Mouse (Mus musculus) ovary, adult 18-20 months (tissue): ENCODE measurements around the gene Atn1.
"Not testable (repeated sequence)": the region's sequence is repeated elsewhere in the genome, so short reads cannot be mapped to it uniquely, and the experiment has no call there.

Experiments
- DNase-seq: peaks from one replicate; pipeline ENCODE4 v3.0.0; 2022; ENCODE audit warnings: low spot score, mixed read lengths

Gene Atn1

DNA sequence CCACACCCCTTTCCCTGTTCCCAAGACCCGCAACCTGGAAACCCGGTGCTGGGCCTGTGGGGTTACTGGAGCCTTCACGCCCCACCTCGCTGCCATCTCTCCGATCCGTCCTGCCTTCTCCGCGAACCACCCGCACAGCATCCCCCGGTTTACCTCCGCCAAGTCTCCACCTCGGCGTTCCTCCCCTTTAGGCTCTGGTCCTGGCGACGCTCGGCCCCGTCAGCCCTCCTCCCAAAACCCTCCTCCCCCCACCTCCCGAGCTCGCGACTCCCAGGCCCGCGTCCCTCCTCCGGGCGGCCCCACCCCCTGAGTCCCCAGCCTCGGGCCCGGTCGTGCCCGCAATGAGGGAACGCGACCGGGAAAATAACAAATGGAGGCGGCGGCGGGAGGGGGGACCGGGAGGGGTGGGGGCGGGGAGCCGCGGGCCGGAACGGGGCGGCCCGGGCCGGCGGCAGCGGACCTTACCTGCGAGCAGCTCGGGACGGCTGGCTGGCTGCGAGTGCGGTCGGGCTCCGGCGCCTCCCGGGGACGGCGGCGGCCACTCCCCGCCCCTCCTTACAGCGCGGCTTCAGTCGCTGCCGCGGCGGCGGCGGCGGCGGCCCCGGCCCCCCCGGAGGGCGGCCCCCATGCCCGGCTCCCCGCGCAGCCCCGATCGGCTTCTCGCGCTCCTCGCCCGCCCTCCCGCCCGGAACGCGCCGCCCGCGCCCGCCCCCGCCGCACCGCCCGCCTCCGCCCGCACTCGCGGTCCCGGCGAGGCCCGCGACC is at the start of gene Atn1, which contains the start of gene Gm45234:
Gene Atn1, minus strand, starts transcription at position 694 of the 765 bp plus-strand sequence.
Gene Gm45234, minus strand, starts transcription at position 191 of the 765 bp plus-strand sequence.
- peak; percentile 72 for DNase-seq

DNA sequence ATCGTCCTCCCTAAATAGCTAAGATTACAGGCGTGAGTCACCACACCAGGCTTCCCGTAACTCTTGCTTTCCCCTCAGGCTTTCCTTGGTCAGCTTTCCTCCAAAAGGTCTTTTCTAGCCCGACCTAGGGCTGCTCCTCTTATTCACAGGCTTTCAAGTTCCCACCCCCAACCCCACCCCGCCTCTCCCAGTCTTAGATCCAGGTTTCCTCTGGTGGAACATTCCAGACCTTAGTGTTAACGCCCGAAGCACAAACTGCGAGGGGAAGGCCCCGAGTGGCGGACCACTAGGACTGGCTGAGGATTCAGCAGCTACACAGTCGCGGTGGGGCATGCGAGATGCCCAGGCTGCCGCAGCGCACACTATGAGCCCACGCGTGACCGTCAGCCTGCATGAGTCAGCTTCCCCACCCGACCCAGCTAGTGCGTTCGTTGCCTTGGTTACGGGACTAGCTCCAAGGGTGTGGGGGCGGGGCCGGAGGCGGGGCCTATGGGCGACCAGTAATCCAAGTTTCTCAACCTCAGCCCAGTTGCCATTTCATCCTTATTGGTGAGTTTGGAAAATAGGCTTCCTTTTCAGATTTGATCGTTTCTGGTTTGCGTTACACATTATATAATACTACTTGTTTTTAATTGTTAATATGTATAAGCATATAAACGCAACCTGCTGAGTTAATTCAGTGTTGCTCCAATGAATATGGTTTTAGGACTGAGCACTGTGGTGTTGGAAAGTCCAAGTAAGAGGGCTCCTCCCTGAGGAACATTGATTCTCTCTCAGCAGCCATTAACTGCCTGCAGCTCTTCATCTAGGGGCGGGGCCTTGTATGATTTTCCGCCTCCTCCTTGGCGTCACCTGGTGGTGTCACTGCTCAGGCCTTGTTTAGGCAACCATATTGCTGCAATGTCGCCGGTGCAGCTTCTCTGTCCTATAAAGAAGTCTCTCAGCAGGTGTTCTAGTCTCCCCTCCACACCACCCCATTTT is 49.3 kb upstream of the Atn1 start:
- peak; percentile 94 for DNase-seq

DNA sequence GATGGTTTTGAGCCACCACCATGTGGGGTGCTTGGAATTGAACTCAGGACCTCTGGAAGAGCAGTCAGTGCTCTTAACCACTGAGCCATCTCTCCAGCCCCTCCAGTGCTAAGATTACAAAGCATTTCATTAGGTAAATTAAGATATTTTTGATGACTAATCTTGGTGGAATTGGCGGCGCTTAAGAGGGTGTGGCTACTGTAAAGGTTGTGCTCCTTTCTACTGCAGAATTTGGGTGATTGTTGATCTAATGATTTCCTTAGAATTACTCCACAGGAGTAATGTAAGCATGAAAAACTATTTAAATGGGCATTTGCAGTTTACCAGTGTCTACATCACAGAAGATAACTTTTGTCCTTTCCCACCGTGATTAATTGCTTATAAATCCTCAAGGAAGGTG is 48.0 kb upstream of the Atn1 start:
- DNase-seq = no peak

DNA sequence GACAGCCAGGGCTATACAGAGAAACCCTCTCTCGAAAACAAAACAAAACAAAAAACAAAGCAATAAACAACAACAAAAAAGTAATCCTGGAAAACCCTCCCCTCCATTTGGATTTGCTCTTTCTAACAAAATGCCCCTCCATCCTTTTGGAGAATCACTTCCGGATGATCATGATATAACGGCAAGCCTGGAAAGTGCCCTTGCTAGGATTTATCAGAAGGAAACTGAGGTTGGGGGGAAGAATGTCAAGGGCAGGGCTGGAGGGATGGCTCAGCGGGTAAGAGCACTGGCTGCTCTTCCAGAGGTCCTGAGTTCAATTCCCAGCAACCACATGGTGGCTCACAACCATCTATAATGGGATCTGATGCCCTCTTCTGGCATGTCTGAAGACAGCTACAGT is 47.4 kb upstream of the Atn1 start:
- not testable (repeated sequence) for DNase-seq

DNA sequence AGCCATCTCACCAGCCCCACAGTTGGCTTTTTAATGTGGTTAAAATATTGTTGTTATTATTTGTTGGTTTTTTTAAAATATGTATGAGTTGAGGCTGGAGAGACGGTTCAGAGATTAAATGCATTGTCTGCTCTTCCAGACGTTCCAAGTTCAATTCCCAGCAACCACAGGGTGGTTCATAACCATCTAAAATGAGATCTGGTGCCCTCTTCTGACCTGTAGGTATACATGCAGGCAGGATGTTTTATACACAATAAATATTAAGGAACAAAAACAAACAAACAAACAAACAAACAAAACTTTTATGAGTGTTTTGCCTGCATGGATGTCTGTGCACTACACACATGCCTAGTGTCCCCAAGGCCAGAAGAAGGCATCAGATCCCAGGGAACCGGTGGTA is 46.7 kb upstream of the Atn1 start:
- DNase-seq = no peak

DNA sequence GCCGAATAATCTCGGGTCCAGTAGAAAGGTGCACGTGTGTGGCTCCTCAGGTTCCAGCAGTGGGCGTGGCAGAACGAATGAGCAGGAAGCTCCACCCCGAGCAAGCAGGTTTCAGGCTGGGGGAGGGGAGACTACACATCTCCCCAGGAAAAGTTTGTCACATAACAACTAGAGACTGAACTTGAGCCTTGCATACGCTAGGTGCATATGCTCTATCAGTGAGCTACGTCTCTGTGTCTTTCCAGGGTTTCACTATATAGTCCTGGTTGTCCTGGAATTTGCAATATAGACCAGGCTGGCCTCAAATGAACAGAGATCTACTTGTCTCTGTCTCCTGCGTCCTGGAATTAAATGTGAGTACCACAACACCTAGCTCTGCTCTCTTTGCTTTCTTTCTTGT is 46.1 kb upstream of the Atn1 start:
- DNase-seq = not testable (repeated sequence)

DNA sequence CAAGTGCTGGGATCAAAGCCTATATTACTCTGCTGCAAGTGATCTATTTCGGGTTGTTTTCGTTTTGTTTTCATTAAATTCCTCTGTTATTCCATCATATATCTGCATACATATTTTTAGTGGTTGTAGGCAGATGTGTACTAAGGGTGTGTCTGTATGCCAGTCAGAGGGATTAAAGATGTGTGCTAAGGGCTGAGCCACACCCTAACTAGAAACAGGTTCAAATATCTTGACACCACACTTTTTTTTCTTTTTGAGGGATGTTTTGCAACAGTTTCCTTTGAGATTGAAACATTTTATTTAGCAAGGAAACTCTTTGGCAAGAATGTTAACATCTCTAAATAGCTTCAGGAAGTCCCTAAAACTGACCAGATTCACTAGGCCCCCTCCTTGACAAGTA is 39.9 kb upstream of the Atn1 start:
- no peak for DNase-seq

DNA sequence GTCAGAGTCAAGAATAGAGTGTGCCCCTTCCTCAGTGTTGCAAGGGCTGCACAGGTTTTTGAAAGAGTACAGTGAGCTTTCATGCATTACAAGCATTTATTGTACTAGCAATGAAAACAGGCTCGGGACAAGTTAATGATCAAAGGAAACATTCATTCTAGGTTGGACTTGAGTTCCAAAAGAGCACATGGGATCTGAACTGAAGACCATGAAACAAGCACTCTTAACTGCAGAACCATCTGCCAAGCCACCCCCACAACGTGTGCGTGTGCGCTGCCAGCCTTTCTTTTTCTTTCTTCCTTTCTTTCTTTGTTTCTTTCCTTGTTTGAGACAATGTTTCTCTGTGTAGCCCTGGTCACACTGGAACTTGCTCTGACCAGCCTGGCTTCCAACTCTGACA is 39.5 kb upstream of the Atn1 start:
- DNase-seq = no peak

DNA sequence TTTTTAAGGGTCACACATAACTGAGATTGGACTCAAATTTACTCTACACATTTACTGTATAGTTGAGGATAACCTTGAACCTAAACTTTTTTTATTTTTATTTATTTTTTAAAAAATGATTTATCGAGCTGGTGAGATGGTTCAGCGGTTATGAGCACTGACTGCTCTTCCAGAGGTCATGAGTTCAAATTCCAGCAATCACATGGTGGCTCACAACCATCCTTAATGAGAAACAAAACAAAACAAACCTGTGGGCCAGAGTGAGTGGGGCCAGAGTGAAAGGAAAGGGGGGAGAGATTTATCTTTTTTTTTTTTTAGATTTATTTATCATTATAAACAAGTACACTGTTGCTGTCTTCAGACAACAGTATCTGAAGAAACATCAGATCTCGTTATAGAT is 35.6 kb upstream of the Atn1 start:
- DNase-seq = no peak

DNA sequence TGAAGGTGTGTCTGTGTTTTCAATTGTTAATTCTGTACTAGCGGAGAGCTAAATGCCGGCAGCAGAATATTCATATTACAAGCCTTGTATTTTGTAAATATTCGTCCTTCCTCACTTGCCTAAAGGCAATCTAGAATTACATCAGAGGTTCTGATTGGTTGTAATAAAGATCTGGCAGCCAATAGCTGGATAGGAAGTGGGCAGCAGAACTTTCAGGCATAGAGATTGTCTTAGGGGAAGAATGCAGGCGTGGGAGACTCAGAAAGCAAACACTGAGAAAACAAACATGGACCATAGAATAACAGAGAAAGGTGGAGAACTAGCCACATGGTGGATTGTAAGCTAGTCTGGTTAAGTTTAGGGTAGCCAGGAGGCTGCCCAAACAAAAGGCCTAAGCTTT is 33.8 kb upstream of the Atn1 start:
- DNase-seq = no peak

DNA sequence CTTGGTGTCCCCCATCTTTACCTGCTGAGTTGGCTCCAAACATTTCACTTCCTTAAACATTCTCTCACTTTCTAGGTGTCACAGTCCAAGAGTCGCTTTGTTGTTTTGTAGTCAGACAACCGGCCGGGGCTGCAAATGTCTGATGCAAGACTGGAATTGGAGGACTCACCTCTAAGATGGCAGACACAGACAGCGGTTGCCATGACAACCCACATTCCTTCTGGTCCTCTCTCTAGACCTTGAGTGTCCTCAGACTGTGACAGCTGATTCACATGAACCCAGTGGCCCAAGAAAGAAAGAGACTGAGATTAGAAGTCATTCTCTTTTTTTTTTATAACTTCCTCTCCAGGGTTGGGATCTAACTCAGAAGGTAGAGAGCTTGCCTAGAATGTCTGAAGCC is 33.2 kb upstream of the Atn1 start:
- no peak for DNase-seq

DNA sequence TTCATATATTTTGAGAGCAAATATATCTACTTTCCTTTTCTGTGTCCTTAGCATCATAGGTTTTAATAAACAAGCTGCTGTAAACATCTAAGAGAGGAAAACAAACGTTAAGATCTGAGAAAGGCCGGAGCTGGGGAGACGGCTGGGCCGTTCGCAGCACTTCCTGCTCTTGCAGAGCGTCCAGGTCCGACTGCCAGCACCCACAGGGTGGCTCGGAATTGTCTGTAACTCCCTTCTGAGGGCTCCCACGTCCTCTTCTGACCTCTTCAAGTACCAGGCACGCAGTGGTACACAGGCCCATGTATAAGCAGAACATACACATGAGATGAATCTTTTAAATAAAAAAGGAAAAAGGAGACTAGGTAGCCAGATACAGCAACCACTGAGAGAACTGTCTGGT is 31.4 kb upstream of the Atn1 start:
- DNase-seq = no peak

DNA sequence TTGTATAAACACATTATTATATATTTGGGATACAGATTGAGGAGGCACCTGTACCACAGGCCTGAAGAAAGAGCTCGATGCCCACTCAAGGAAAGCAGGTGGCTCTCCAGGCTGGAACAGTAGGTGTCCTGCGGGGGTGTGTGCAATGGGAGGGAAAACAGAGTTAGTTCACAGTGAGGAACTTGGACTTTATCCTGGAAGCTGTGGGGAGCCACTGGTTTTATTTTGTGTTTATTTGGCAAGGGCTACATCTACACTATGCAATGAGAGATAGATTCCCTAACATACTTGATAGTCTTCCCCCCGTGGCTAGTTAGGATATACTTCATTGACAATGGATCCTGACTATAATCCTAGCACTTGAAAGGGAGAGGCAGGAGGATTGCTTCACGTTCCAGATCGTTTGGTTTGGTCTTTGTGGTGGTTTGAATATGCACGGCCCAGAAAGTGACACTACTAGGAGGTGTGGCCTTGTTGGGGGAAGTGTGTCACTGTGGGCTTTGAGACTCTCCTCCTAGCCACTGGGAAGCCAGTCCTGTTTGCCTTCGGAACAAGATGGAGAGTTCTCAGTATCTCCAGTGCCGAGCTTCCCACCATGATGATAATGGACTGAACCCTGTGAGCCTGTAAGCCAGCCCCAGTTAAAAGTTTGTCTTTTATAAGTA is 30.6 kb upstream of the Atn1 start:
- no peak for DNase-seq

DNA sequence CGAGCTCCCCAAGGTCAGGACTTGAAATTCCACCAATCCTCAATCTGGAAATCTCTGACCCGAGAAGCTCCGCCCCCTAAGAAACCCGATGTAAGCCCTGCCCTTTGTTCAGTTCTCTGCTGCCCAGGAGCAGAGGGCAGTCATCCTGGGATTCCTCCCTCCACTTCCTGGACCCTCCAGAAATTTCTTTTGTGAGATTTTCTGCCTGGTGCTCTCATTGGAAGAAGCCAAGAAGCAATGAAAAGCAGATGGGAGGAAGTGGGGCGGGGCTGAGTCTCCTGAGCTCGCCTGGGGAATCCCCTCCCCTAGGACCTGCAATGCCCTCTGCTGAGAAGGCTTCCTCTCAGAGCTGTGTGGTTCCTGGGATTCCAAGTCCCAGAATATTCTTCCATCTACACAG is 26.1 kb upstream of the Atn1 start:
- DNase-seq = no peak

DNA sequence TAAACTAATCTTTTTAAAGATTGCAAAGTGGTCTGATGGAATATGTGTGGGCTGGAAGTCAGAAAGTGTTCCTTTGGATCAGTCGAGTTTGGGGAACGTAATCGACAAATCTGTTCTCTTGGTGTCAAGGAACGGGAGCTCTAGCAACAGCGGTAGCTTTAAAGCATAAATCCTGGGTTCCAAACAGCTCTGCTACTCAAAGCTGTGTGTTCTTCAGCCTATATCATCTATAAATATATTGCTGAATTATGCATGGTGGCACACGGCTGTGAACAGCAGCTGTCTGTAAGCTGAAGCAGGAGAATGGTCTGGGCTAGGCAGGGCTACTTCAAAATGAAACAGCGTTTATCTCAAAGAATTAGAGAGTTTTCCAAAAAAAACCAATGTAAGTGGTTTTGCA is 24.6 kb upstream of the Atn1 start:
- no peak for DNase-seq

DNA sequence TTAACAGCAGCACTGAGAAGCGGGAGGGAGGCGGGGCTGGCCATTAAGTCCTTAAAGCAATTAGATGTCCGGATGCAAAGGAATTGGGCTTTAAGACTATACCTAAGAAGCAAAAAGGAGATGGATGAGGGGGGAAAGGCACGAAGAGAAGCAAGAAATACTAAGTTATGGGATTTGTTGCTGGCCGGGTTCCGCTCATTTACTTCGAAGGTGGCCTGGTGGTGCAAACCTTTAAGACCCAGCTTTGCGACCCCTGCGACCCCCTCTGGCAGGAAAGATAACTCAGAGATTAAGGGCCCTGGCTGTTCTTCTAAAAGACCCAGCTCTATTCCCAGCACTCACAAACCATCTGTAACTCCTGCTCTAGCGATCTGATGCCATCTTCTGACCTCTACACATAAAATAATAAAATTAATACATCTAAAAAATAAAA is 23.7 kb upstream of the Atn1 start:
- no peak for DNase-seq

DNA sequence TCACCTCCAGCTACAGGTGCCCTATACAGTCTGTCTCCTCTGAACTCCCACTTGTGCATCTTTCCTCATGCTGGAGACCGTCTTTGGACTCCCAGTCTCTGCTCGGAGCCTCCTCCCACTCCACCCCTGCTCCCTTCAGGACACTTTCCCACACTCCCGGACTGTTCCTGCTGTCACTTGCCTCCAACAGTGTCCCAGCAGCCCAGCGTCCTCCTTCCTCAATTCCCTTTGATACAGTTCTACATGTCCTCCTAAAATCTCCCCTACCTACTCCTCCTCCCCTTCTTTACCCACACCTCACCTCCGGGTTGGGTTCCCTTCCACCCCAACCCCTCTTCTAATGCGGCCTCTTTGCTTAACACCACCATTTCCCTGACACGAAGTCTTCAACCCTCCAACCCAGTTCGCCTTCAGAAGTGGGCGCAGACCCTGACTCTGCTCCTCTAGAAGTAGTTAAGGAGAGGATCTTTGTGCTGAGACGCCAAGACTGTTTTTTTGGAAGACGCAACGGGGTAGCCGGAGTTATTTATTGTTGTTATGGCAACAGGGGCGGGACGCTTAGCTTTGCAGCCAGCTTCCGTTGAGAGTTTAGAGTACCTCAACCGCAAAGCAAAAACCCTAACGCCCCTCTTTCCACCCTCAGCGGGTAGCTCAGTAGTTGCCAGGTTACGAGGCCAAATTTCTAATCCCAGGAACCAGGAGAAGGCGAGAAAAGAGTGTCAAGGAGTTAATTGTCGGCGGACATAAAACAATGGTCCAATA is 23.1 kb upstream of the Atn1 start, which contains the start of gene Lrrc23:
Gene Lrrc23, minus strand, starts transcription at position 506 of the 762 bp plus-strand sequence.
- DNase-seq = no peak

DNA sequence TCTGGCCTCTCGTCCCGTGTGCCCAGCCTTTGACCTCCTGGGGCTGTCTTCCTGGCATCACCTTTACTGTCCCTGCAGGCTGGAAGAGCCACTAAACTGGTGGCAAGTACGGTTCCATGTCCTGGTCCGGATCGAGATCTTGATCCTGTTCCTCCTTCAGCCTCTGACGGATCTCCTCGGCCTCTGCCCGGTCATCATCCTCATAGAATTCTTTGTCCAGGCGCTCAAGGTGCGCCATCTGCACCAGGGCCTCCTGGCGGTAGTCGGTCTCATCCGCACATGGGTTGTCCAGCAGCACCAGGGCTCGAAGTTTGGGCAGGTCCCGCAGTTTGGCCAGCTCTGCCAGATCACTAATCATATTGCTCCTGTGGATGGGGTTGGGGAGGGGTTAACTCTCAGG is 14.2 kb upstream of the Atn1 start:
- DNase-seq = no peak

DNA sequence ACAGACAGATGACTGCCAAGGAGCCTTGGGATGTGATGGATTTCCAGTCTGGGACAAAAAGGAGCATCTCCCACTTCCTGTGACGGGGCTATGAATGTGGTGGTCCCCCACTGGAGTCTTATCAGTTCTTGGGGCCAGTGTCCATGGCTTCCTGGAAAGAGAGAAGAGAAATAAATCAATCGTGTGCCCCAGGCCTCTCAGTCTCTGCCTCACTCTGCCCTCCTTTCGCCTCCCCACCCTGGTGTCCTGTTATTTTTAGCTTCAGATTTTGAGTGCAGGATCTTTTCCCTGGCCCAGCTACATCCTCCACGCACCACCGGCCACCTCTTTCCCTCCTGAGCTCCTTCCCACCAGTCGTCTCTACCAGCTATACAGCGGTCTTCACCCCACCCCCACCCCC is 13.7 kb upstream of the Atn1 start:
- DNase-seq = no peak

DNA sequence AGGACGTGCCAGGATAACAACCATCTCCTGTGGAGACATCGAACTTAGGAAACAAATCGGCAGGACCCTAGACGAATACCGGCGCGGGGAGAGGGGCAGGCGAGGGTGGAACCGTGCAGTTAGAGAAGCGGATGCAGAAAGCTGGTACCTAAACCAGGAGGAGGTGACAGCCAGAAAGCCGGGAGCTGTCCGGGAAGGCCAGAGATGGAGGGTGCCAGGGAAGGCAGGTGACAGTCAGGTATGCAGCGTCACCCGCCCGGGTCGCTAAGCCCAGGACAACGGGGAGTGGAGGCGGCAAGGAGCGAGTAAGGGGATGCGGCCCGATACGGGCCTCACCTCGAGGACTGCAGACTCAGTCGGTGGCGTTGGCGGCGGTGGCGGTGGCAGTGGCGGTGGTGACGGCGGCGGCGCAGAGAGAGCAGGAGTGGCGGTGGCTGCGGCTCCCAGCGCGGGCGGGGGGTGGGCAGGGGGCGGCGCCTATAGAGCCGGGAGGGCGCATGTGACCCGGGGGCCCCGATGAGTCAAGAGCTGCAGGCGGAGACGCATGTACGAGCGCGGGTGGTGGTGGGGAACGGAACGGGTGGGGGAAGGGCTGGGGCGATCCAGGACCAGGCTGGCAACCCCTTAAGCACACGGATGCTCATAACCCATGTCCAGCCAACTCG is 12.9 kb upstream of the Atn1 start, which contains the start of gene Eno2:
Gene Eno2, minus strand, starts transcription at position 573 of the 665 bp plus-strand sequence.
- no peak for DNase-seq

DNA sequence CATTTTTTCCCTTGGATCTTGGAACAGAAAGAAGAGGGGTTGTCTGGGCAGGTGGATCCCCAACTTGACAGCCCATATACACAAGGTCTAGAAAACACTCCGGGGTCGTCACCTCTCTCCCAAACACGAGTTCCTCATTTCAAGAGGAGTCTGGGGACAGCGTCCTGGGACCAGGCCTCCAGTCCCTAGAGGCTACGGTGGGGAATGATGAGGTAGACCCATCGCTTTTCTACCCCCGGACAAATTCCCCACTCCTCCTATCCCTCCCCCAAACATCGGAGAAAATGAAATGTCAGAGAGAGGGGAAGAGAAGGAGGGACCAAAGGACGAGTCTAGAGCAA is 12.3 kb upstream of the Atn1 start:
- DNase-seq = no peak
